Mouse (Mus musculus) hindlimb bud, embryonic 11.5 days (tissue): ENCODE data around the gene Serpina3n.
"Not testable (repeated sequence)": the region's sequence is repeated elsewhere in the genome, so short reads cannot be mapped to it uniquely, and the experiment has no call there.

ENCODE experiments used
- DNase-seq: peaks from one replicate; pipeline ENCODE4 v3.0.0-alpha.2; 2012; ENCODE audit warnings: low read depth, low spot score; ENCODE audit errors: extremely low spot score

The Serpina3n gene

GRCm38 (mm10) chr12:104406454-104406885, at the start of gene Serpina3n:
TSS of gene Serpina3n (plus strand) at chr12:104406729.
- no peak for DNase-seq

GRCm38 (mm10) chr12:104369986-104370385, 36.5 kb upstream of the Serpina3n start:
- DNase-seq: no peak

GRCm38 (mm10) chr12:104377179-104377578, 29.4 kb upstream of the Serpina3n start:
- DNase-seq: not testable (repeated sequence)

GRCm38 (mm10) chr12:104378351-104378750, 28.2 kb upstream of the Serpina3n start:
- not testable (repeated sequence) for DNase-seq

GRCm38 (mm10) chr12:104378815-104379214, 27.7 kb upstream of the Serpina3n start:
- DNase-seq: not testable (repeated sequence)

GRCm38 (mm10) chr12:104379856-104380255, 26.7 kb upstream of the Serpina3n start:
- DNase-seq: no peak

- not testable (repeated sequence) for DNase-seq
These were observed 25.4 kb upstream of the Serpina3n start for GRCm38 (mm10) chr12:104381071-104381604.

- not testable (repeated sequence) for DNase-seq
These were observed 20.5 kb upstream of the Serpina3n start for GRCm38 (mm10) chr12:104385987-104386386.

- not testable (repeated sequence) for DNase-seq
These were observed 19.7 kb upstream of the Serpina3n start for GRCm38 (mm10) chr12:104386878-104387277.

GRCm38 (mm10) chr12:104388477-104388876, 18.1 kb upstream of the Serpina3n start:
- no peak for DNase-seq

GRCm38 (mm10) chr12:104391057-104391456, 15.5 kb upstream of the Serpina3n start:
- not testable (repeated sequence) for DNase-seq

GRCm38 (mm10) chr12:104403968-104404367, 2.6 kb upstream of the Serpina3n start:
- DNase-seq: no peak

- no peak for DNase-seq
These were observed 6.0 kb downstream of the Serpina3n start for GRCm38 (mm10) chr12:104412507-104412906.

- DNase-seq: no peak
These were observed 8.0 kb downstream of the Serpina3n start for GRCm38 (mm10) chr12:104414576-104414975.

GRCm38 (mm10) chr12:104415625-104416315, 9.2 kb downstream of the Serpina3n start:
- no peak for DNase-seq

- peak; percentile 54 for DNase-seq
These were observed 12.0 kb downstream of the Serpina3n start for GRCm38 (mm10) chr12:104418340-104419135.

- DNase-seq: peak; percentile 8
These were observed 12.6 kb downstream of the Serpina3n start for GRCm38 (mm10) chr12:104419136-104419462.

GRCm38 (mm10) chr12:104422615-104423392, 16.3 kb downstream of the Serpina3n start:
- DNase-seq: no peak

- no peak for DNase-seq
These were observed 19.1 kb downstream of the Serpina3n start for GRCm38 (mm10) chr12:104425591-104425990.

- peak; percentile 50 for DNase-seq
These were observed 20.4 kb downstream of the Serpina3n start for GRCm38 (mm10) chr12:104426915-104427314.

GRCm38 (mm10) chr12:104431359-104431758, 24.8 kb downstream of the Serpina3n start:
- no peak for DNase-seq
